Mouse (Mus musculus) right cerebral cortex, postnatal 25 days (tissue): ENCODE measurements around the gene Lrrn4.
A peak's percentile ranks its signal among the peaks of the same experiment; 100 is the strongest.

ENCODE experiments used
- DNase-seq: peaks from one replicate; pipeline ENCODE4 v3.0.0; 2022

The Lrrn4 gene

DNA sequence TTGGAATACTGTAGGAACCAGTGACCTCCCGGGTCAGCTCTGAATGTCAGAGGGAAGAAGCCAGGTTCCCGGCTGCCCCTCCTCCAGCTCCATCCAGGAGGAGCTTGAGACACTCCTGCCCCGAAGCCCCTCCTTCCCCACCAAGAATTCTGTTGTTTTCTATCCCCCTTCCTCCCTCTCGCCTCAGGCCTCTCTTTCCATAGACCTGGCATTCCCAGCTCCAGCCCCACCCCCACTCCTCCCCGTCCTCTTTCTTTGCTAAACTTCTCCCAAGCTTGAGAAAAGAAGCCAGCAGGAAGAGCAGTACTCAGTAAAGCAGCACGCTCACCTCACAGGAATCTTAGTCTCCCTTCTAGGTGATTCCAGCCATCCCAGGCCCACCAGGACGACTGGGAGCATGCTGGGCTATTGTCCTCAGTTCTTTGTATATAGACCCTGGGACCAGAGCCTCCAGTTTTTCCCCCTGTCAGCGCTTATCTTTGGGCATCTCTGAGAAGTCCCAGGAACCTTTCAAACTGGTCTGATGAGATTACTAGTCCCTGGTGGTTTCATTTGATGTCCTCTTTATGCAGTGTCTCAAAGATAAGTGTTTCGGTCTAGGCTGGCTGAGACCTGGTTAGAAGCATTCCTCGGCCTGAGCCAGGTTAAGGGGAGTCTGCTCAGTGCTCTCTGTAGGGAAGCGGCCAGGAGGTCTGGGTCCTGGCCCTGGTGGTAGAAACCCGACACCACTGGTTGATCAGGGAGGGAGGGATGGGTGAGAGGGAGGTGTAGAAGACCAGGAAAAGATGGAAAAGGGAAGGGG is at the start of gene Lrrn4:
TSS of gene Lrrn4 (minus strand) at position 48 of the 802 bp plus-strand sequence.
- no peak for DNase-seq

DNA sequence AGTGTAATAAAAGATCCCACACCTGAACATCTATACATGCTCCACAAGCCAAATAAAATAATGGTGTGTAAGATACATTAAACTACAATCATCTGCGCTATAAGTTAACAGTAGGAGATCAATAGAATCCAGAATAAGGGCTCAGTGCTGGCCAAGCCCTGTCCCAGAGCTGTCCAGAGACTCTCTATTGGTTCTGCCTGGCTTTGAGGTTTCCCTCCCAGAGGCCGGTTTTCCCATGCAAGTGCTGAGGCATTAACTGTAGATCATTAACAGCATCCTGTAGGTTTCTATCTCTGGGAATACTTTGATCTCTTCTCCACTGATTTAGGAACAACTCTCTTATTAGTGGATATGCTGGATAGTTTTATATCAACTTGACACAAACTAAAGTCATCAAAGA is 48.3 kb upstream of the Lrrn4 start:
- no peak for DNase-seq

DNA sequence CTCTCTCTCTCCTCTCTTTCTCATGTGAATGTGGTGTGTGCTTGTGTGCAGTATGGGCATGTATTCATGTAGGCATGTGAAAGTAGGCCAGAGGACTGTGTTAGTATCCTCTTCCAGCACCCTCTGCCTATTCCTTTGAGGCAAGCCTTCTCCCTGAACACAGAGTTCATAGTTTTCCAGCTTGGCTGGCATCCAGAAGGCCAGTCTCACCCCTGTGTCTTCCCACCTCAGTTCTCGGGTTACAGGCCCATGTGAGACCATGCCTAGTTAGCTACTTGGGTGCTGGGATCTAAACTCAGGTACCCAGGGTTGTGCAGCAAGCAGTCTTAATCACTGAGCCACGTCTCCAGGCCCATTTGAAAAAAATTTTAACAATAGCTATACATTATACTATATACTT is 47.2 kb upstream of the Lrrn4 start:
- no peak for DNase-seq

DNA sequence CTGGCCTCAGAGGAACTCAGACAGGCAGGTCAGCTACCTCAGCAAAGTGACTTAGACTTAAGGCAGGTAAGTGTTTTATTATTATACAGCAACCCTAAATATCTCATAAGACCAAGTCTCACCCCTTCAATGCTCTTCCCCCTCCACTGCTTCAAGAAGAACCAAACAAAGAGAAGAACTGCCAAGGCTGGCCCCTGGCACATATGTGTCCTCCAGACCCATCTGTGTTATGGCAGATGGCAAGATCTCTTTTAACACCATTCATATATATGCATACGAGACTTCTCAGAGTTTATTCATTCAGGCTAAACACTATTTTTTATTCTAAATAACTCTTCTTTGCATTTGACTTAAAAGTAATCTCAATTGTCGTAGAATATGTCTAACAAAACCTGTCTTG is 46.6 kb upstream of the Lrrn4 start:
- no peak for DNase-seq

DNA sequence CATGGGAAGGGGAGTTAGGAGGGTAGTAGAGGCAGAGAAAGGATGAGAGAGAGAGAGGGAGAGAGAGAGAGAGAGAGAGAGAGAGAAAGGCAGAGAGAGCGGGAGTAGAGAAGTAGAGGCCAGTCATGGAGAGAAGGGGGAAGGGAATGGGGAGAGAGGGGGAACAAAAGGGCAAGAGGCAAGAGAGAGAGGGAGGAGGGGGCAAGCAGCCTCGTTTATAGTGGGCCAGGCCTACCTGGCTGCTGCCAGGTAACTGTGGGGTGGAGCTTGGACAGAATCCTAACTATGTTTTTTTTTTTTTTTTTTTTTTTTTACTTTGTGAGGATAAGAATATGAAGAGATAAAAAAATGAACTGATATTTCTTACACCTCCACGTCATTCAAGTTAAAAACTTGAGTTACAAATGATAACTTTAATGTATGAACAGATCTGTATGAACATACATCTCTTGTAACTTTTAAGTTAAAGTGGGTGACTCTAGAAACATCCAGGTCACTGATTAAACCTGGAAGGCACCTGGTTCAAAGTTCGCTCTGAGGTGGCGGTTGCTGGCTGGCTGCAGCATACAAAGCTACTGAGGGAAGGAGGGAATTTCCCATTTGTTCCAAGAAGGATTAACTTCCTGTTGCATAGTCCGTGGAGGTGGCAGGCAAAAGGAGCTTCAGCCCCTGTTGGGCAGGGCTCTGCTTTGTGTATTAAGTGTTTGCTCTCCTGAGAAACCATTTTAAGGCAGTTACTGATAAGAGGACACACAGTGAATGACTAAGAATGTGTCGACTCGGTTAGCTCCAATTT is 42.8 kb upstream of the Lrrn4 start:
- DNase-seq = no peak

DNA sequence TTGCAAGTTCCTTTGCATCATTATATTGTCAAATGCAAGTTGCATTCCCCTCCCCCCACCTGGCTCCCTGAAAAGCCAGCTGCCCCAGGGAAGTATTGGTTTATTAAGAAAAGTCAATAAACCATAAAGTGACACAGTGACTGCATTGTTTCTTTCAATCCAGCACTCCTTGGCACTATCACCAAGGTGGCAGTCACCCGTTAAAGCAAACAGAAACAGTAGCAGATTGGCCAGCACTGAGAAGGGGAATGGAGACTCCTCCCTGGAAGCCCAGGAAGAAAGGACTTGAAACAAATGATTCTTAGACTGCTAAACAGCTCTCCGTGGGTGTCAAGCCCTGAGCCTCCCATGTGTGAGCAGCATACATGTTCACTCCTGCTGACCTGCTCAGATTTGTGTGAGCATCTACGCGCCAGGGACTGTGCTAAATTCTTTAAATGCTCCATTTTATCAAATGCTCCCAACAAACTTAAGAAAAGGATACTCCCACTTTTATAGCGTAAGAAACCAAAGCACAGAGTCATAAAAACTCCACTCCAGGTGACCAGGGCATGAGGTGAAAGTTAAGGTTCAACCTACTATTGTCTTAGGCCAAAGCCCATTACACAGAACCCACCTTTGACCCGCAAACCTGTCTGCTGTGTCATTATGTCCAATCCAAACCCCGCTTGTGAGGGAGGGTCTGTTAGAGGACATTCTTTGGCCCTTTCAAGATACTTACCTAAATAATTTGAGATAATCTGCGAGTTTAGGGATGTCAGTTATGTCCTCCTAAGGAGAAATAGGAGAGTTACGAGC is 41.6 kb upstream of the Lrrn4 start:
- no peak for DNase-seq

DNA sequence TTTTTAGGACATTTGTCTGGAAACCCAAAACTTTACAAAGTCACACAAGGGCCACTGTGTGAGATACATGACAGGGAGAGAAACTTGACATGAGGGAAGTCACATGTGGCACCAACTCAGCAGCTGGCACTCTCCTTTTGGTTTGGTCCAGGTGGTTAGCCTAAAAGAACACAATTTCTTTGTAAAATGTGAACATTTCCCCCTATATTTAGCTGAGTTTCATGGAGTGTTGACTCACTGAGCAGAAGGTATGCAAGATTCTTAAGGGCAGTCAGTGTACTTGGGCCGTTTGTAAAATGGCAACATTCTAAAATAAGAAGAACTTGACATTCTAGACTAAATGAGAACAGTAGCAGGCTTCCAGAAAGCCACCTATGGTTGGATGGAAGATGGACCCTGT is 34.1 kb upstream of the Lrrn4 start:
- DNase-seq = peak; percentile 17

DNA sequence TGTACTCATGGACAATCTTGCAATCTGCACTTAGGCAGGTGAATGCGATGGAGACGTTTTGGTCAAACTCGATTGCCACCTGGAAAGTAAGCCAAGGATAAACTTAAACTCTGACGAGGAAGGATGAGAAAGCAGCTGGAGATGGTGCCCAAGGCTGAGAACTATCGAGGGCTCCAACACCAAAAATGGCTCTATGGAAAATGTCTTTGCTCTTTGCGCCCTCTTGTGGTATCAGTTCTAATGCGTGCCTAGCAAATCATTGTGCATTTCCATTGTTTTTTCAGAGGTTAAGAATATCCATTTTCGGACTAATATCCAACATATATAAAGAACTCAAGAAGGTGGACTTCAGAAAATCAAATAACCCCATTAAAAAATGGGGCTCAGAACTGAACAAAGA is 26.1 kb upstream of the Lrrn4 start:
- DNase-seq = no peak

DNA sequence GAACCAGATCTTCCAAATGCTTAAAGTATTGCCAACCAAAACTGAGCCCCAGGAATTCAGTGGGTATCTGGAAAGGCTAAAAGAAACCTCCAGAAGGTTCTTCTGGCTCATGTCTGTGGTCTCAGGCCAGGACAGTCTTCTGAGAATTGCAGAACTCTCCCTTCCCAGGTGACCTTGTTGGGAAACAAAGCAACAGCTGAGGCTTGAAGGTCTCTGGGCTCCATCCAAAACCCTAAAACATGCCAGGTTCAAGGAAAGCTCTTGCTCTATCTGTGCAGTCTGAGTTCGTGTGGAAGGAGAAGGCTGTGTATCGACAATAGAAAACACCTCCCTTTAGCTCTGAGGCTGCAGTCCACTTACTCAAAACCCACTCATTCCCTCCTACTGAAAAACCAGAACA is 24.3 kb upstream of the Lrrn4 start:
- DNase-seq = no peak

DNA sequence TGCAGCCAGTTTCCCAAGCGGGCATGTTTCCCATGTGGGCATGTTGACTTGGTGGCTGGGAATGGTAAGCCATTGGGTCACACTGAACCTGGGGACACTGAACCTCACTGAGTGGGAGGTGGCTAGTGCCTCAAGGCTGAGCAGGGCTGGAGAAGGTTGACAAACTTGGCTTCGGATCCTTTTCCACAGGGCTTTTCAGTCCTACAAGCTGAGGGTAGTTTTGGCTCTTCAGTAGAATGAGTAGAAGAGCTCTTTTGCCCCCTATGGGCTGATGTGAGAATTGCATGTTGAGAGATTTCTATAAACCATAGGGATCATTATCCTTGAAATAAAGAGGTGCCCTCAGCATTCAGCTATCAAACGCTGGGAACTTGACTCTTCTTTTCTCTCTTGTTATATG is 22.8 kb upstream of the Lrrn4 start:
- DNase-seq = no peak

DNA sequence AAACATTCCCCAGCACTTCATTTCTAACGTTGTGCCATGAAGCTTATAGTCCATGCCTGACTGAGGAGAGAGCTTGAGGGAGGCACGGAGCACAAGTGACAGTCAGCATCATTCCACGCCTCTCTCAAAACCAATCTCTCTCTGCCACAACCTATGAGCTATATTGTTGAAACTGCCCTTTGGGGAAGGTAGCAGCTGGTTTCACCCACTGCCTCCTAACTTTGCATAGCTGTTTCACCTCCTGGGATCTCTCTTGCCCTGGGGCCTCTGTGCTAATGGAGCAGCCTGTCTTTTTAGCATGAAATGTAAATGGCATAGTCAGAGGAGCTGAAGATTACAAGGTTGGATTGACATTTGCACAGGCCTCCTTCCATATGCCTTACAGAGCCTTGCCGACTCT is 21.4 kb upstream of the Lrrn4 start:
- no peak for DNase-seq

DNA sequence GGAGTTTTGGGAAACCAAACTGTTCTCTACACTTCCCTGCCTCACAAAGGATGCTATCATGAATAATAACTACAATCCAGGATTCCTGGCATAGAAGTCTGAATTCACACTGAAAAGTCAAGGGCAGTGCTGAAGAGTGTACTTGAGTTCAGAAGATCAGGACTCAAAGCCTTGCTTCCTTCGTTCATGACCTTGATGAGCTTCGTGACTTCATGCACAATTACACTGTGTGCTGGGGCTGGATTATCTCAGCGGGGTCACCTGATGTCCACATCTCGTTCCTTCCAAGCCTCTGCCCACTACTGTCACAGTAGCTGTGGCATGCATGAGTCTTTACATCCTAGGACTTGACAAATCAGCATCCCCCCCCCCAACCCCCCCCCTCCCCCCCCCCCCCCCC is 20.9 kb upstream of the Lrrn4 start:
- no peak for DNase-seq

DNA sequence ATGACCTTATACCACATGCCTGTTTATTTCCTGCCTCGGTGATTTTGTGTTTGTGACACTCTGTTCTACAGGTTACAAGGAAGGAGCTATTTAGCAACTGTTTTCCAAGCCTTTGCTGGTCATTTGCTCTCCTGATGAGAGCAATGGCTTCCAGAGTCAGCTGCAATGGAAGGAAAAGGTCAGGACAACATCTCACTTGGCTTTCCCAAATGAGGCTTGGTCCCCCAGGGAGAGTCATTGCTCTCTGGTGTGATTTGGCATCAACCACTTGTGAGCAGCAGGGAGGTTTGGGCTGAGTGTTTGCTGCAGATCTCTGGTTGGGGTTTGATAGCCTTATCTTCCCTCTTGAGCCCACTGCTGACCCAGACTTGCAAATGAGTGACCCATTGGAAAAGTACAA is 19.9 kb upstream of the Lrrn4 start:
- no peak for DNase-seq

DNA sequence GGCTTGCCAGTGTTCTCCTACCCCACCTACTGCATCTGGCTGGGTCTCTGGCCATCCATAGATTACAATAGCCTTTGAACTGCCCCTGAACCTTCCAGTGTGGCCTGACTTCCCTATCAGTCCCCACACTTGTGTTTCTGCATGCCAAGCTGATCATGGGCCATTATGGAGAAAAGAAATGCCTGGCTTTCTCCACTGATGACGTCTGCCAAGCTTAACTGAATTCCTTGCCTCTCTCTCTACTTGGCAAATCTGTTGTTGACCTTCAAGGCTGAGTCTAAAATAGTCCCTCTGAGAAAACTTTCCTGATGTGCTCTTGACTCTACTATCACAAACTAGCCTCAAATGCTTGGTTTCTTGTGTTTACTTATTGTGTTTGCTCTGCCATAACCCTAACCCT is 17.5 kb upstream of the Lrrn4 start:
- DNase-seq = no peak

DNA sequence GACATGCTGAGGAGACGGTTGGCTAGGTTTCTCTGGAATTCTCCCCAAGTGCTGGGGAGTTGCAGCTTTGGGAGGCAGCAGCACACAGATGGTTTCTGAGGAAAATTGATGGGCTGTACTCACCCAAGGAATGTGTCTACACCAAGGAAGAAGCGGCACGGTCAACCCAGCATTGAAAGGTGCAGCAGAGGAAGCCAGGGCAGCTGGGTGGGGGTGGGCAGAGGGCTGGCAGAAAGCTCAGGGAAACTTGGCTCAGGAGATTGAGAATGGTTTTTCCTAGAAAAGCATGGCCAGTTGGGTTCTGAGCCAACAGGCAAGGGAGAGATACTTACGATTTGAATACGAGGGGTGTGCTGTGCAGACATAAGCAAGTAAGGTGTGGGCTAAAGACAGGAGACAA is 13.1 kb upstream of the Lrrn4 start:
- no peak for DNase-seq

DNA sequence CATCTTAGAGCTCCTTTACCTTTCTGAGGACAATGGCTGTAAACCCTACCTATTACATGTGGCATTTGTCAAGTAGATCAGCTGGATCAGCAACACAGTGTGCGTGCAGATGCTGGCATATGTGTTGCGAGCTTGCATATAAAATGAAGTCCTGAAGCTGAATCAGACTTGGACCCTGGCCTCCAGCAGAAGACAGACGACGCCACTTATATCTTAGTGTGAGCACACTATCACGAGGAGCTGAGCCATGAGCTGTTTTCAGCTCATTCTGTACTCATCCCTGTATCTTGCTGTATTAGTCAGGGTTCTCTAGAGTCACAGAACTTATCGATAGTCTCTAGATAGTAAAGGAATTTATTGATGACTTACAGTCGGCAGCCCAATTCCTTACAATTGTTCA is 4.6 kb upstream of the Lrrn4 start:
- no peak for DNase-seq

DNA sequence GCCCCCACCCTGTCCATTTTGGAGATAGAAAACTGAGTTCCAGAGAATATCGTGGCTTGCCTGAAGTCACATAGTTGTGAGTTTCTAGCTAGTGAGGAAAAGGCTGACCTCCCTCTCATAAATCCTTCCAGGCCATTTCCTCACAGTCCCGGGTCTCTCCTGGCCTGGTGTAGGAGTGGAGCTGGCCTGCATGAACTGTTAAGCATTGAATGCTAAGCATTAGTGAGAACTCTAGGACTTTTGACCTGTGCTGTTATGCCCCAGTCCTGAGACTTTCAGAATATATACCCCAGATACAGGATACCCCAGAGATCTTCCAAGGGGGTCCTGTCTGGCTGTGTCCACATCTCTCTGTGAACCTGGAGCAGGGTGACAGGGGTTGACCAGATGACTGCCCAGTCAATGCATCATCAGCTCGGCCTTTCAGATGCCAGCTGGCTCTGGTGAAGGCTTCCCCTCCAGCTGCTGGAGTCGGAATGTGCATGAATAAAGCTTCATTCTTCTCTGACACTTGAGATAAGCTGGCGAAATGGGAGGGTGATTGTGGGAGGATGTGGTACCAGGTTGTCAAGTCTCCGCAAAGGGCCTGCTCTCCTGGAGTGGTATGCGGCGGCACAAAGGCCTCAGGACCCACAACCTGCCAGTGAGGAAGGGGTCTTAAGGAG is 3.7 kb upstream of the Lrrn4 start:
- no peak for DNase-seq

DNA sequence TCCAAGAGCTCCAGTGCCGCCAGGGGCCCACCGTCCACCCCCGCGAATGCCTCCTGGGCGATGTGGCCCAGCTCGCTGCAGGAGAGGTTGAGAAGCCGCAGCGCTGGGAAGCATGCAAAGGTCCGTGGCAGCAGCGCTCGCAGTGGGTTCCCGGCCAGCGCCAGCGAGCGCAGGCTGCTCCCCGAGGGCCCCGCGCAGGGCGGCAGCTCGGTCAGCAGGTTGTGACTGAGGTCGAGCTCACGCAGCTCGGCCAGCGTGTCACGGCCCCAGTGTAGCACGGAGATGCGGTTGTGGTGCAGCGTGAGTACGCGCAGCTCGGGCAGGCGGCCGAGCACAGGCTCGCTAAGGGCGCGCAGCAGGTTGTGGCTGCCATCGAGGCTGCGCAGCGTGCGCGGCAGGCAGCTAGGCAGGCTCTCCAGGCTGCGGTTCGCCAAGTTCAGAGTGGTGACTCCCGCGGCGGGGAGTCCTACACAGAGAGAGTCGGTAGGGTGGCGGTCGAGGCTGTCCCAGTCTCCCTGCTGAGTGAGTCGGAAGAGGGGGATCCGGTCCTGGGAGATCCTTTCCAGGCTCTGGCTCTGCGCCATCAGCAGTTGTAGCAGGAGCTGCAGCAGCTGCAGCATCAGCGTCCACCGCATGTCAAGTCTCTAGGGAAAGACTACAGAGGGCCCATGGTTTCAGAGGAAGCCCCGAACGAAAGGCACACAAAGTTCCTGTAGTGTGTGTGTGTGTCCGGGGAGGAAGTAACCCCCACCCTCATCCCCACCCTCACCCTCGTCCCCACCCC is 1.2 kb downstream of the Lrrn4 start:
- DNase-seq = peak; percentile 28

DNA sequence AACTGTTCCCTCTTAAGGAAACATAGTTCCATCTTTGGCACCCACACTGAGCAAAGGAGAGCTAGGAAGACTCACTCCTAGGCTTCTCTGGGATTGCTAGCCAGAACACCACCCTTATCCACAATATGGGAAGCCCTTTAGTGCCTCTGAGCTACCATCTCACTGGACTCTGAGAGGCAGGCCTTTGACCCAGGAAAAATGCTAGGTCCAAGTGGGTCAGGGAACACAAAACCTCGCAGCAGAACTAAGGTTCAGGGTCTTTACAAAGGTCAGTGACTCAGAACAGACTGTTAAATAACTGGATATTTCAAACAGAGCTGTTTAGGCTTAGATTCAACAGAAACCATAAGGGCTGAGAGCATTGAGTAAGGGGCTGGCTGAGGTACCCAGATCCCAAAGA is 3.7 kb downstream of the Lrrn4 start:
- no peak for DNase-seq

DNA sequence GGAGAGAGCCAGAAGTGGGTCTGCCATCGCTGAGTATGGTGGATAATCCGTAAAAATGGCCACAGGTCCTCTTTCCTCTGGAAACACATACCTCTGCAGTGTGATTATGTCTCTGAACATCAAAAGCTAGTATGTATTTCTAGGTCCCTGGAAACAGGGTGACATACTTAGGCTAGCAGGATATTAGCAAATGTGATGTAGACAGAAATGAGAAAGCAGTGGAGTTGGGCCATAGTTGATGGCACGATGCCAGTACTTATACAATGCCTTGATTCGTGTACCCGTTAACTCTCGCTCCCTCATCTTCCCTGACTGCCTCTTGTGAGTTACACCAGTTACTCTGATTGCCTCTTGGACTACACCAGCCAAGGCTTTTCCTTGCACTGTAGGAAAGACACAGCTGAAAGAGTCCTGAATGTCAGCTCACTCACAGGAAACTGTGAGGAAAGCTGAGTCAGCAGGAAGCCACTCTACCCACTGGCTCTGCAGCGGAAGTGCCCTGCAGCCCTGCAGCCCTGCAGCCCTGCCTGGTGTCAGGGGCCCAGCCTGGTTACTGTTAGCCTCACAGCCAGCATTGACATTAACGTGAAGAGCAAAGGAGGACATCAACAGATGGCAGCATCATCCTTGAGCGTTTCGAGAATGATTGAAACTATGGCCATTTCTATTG is 6.9 kb downstream of the Lrrn4 start:
- DNase-seq = no peak

DNA sequence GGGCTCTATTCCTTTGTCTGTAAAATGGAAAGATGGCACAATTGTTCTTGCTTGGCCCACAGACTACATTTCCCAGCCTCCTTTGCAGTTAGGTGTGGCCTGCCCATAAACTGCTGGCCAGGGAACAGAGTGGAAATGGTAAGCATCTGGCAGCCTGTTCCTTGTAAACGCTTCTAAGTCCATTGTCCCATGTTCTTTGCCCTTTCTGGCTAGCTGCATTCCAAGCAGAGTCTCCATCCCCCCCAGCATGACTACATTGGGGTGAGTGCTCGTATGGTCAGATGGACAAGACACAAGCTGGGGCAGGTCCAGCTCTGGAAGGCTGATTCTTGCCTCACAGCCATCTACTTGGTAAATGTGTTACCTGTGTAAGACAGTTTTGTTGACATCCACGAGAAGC is 9.0 kb downstream of the Lrrn4 start:
- DNase-seq = no peak

DNA sequence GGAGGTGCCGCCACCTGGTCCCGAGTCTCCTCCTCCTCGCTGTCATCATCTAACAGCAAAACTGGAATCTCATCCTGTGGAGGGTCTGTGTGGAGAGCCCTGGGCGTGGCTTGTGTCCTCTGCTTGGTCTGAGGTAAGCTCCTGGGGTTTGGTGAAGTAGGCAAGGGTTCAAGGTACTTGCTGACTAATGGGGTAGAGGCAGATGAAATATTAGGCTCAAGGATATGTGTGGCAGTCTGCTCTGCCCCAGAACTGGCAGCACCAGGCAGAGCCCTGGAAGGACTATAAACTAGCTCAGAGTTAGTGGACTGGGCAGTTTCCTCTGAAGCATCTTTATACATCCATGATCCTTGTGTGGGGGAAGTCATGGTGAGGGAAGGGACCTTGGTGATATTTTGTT is 10.4 kb downstream of the Lrrn4 start:
- no peak for DNase-seq
